Mouse (Mus musculus) lung, embryonic 14.5 days (tissue): Measurements from ENCODE around the gene Brwd3. TPM values are rescaled to one million over a fixed set of nuclear protein-coding genes. Genes with fewer than 3 reads are reported as not detected.

Source experiments
- ATAC-seq: fragments of 200-750 bp; cut with Nextera tagmentation; 2 replicates; pipeline ENCODE4 v1.8.0; 2017; ENCODE audit warnings: mild to moderate bottlenecking, moderate TSS enrichment, moderate library complexity; ENCODE audit not compliant: insufficient read depth
- DNase-seq: peaks from one replicate; pipeline ENCODE4 v3.0.0-alpha.2; 2015
- H3K27ac ChIP-seq: fragments of 300-500 bp; sonication (generic); 2 replicates; pipeline ENCODE4 v1.5.1; 2014; ENCODE audit warnings: low read depth, mild to moderate bottlenecking, moderate library complexity
- H3K27me3 ChIP-seq: fragments of 300-500 bp; sonication (generic); 2 replicates; pipeline ENCODE4 v1.6.1; 2014; ENCODE audit warnings: low read length, control low read depth; ENCODE audit not compliant: insufficient read depth
- H3K36me3 ChIP-seq: fragments of 300-500 bp; sonication (generic); 2 replicates; pipeline ENCODE4 v1.6.1; 2014; ENCODE audit warnings: control low read depth; ENCODE audit not compliant: insufficient read depth
- H3K4me1 ChIP-seq: fragments of 300-500 bp; sonication (generic); 2 replicates; pipeline ENCODE4 v1.6.1; 2014; ENCODE audit warnings: antibody characterized with exemption, control low read depth; ENCODE audit not compliant: insufficient read depth
- H3K4me2 ChIP-seq: fragments of 300-500 bp; sonication (generic); 2 replicates; pipeline ENCODE4 v1.6.1; 2014; ENCODE audit warnings: mild to moderate bottlenecking
- H3K4me3 ChIP-seq: fragments of 300-500 bp; sonication (generic); 2 replicates; pipeline ENCODE4 v1.5.1; 2014; ENCODE audit warnings: low read depth, low read length
- H3K9ac ChIP-seq: fragments of 300-500 bp; sonication (generic); 2 replicates; pipeline ENCODE4 v1.6.1; 2014
- H3K9me3 ChIP-seq: fragments of 300-500 bp; sonication (generic); 2 replicates; pipeline ENCODE4 v1.6.1; 2016; ENCODE audit warnings: low read depth, low read length, control low read depth
- CTCF ChIP-seq: IDR thresholded peaks from 2 replicates; pipeline ENCODE4 v1.5.1; 2016; ENCODE audit warnings: antibody characterized with exemption, low read depth
- WGBS: fragments of 180-500 bp; shearing (Covaris S2); extraction: QIAGEN DNeasy Blood & Tissue Kit; methylation state at CpG from one replicate; pipeline ENCODE4 v1.1.7; 2014; 5-methylcytosine and 5-hydroxymethylcytosine counted together
- polyA plus RNA-seq: library from polyadenylated mRNA; unstranded; fragments of >200 nt; fragmentation: Nextera tagmentation; extraction: Ambion mirVana; gene quantifications from 2 replicates; pipeline ENCODE4 v1.2.1, GENCODE M21; 2014

Gene Brwd3
- 5.2 and 5.5 TPM in 2 replicates for polyA plus RNA-seq

GRCm38 (mm10) chrX:108834090-108834774, at the start of gene Brwd3:
Gene Brwd3, minus strand, starts transcription at chrX:108834372.
- peak within 1 kb of the TSS; percentile 54 for H3K4me3 ChIP-seq
- ATAC-seq = peak; percentile 97
- peak within 1 kb of the TSS; percentile 58 for H3K4me2 ChIP-seq
- DNase-seq = peak; percentile 89
- WGBS = 17% methylated on average over 28 of the region's 39 CpGs
- no peaks in the 10 kb centered on the region for H3K4me1 ChIP-seq
- peak within 1 kb of the TSS; percentile 58 for H3K9ac ChIP-seq
- peak within 1 kb of the TSS; percentile 85 for H3K27ac ChIP-seq
- no peaks in the 10 kb centered on the region for H3K36me3 ChIP-seq
- H3K9me3 ChIP-seq = no peaks in the 10 kb centered on the region
- H3K27me3 ChIP-seq = no peaks in the 10 kb centered on the region
- TF ChIP-seq CTCF = peak; percentile 48

- H3K9me3 ChIP-seq = no peaks in the 10 kb centered on the region
- H3K36me3 ChIP-seq = no peaks in the 10 kb centered on the region
- H3K27ac ChIP-seq = no peak overlapping the region
- no peak for ATAC-seq
- 82% methylated on average over 4 of the region's 4 CpGs for WGBS
- no peaks in the 10 kb centered on the region for H3K27me3 ChIP-seq
- H3K4me3 ChIP-seq = no peak overlapping the region
- no peak for TF ChIP-seq CTCF
- no peak for DNase-seq
- H3K9ac ChIP-seq = no peak overlapping the region
- H3K4me2 ChIP-seq = no peak overlapping the region
- no peaks in the 10 kb centered on the region for H3K4me1 ChIP-seq
These were observed 28.5 kb upstream of the Brwd3 start for GRCm38 (mm10) chrX:108862632-108863031.

GRCm38 (mm10) chrX:108842705-108843104, 8.5 kb upstream of the Brwd3 start:
- no peak for ATAC-seq

GRCm38 (mm10) chrX:108836416-108836815, 2.2 kb upstream of the Brwd3 start:
- Histone ChIP-seq H3K36me3 (no peaks in the 10 kb centered on the region), H3K27ac (no peak overlapping the region), H3K27me3 (no peaks in the 10 kb centered on the region), H3K4me3 (no peak overlapping the region), H3K9me3 (no peaks in the 10 kb centered on the region), H3K4me1 (no peaks in the 10 kb centered on the region), H3K4me2 (no peak overlapping the region), H3K9ac (no peak overlapping the region)
- ATAC-seq (no peak), DNase-seq (no peak)
- 83% methylated on average over 2 of the region's 2 CpGs for WGBS
- no peak for TF ChIP-seq CTCF

More at GRCm38 (mm10) chrX:108842705-108843104, 8.5 kb upstream of the Brwd3 start:
- H3K9me3 ChIP-seq = no peaks in the 10 kb centered on the region
- no peaks in the 10 kb centered on the region for H3K27me3 ChIP-seq
- no peak overlapping the region for H3K27ac ChIP-seq
- no peaks in the 10 kb centered on the region for H3K36me3 ChIP-seq
- TF ChIP-seq CTCF = no peak
- H3K4me3 ChIP-seq = no peak overlapping the region
- 91% methylated on average over 2 of the region's 2 CpGs for whole genome bisulfite sequencing
- H3K9ac ChIP-seq = no peak overlapping the region
- no peaks in the 10 kb centered on the region for H3K4me1 ChIP-seq
- no peak for DNase-seq
- H3K4me2 ChIP-seq = no peak overlapping the region

GRCm38 (mm10) chrX:108835233-108835632, 1.1 kb upstream of the Brwd3 start:
- Histone ChIP-seq H3K36me3 (no peaks in the 10 kb centered on the region), H3K4me3 (peak overlapping the region; percentile 54), H3K27me3 (no peaks in the 10 kb centered on the region), H3K9ac (no peak overlapping the region), H3K27ac (no peak overlapping the region), H3K4me2 (peak overlapping the region; percentile 54), H3K4me1 (no peaks in the 10 kb centered on the region), H3K9me3 (no peaks in the 10 kb centered on the region)
- no peak for DNase-seq
- no peak for TF ChIP-seq CTCF
- 62% methylated on average over 5 of the region's 5 CpGs for WGBS
- ATAC-seq = no peak

GRCm38 (mm10) chrX:108833381-108834020, 671 bp downstream of the Brwd3 start:
- ATAC-seq = peak; percentile 44
- H3K4me1 ChIP-seq = no peaks in the 10 kb centered on the region
- 15% methylated on average over 21 of the region's 21 CpGs for WGBS
- no peak for TF ChIP-seq CTCF
- DNase-seq = peak; percentile 15
- H3K27ac ChIP-seq = peak overlapping the region; percentile 85
- H3K4me3 ChIP-seq = peak overlapping the region; percentile 54
- H3K27me3 ChIP-seq = no peaks in the 10 kb centered on the region
- no peaks in the 10 kb centered on the region for H3K9me3 ChIP-seq
- H3K4me2 ChIP-seq = peak overlapping the region; percentile 58
- H3K36me3 ChIP-seq = no peaks in the 10 kb centered on the region
- peak overlapping the region; percentile 58 for H3K9ac ChIP-seq

- H3K27ac ChIP-seq = peak overlapping the region; percentile 85
- no peak for TF ChIP-seq CTCF
- no peaks in the 10 kb centered on the region for H3K27me3 ChIP-seq
- H3K4me2 ChIP-seq = peak overlapping the region; percentile 58
- peak; percentile 90 for DNase-seq
- no peaks in the 10 kb centered on the region for H3K9me3 ChIP-seq
- 10% methylated on average over 13 of the region's 13 CpGs for WGBS
- no peaks in the 10 kb centered on the region for H3K36me3 ChIP-seq
- peak overlapping the region; percentile 58 for H3K9ac ChIP-seq
- peak; percentile 75 for ATAC-seq
- H3K4me3 ChIP-seq = peak overlapping the region; percentile 54
- no peaks in the 10 kb centered on the region for H3K4me1 ChIP-seq
These were observed 1.4 kb downstream of the Brwd3 start for GRCm38 (mm10) chrX:108832674-108833189.
